Mouse (Mus musculus): ENCODE measurements around the gene Ctbp2.

The Ctbp2 gene

GRCm38 (mm10) chr7:133002271-133002670, 121.9 kb downstream of the Ctbp2 start:
- no peak for DNase-seq

DNA sequence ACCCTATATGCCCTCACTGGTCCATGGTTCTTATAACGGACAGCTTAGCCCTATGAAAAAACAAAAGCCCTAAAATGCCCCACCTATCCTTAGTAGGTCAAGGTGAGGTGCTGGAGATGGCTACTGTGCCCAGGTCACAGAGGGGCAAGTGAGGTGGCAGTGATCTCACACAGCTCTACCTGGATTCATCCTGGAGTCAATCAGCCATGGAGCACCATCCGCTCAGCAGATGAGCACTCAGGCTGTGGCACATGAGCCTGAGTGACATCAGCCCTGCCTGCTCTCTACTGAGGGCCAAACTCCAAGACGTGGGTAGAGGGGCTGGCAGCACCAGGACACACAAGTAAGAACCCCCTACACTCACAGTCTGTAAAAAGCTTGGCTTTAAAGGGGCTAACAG, 122.8 kb downstream of the Ctbp2 start:
- no peak for DNase-seq

DNA sequence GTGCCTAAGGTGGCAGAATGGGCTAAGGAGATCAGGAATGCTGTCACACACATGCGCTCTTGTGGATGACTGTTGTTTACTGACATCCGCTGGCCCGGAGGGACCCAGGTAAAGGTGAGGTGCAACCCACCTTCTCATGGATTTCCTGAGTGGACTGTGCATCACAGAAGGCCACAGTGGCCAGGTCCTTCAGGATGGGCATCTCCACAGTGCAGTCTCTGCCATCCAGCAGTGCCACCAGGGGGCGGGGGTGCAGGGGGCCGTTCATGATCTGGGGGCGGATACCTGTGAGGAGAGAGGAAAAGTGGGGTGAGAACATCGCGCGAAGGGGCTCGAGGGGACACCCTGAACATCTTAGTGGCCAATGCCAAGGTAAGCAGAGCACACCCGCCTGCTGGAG, 125.1 kb downstream of the Ctbp2 start:
- DNase-seq, result no peak

- no peak for DNase-seq
Measured at GRCm38 (mm10) chr7:132998639-132999038, 125.5 kb downstream of the Ctbp2 start.

GRCm38 (mm10) chr7:132996391-132996790, 127.8 kb downstream of the Ctbp2 start:
- DNase-seq, result no peak

- no peak for DNase-seq
Measured at GRCm38 (mm10) chr7:132994628-132995191, 129.4 kb downstream of the Ctbp2 start.

GRCm38 (mm10) chr7:132994120-132994519, 130.0 kb downstream of the Ctbp2 start:
- DNase-seq, result no peak

DNA sequence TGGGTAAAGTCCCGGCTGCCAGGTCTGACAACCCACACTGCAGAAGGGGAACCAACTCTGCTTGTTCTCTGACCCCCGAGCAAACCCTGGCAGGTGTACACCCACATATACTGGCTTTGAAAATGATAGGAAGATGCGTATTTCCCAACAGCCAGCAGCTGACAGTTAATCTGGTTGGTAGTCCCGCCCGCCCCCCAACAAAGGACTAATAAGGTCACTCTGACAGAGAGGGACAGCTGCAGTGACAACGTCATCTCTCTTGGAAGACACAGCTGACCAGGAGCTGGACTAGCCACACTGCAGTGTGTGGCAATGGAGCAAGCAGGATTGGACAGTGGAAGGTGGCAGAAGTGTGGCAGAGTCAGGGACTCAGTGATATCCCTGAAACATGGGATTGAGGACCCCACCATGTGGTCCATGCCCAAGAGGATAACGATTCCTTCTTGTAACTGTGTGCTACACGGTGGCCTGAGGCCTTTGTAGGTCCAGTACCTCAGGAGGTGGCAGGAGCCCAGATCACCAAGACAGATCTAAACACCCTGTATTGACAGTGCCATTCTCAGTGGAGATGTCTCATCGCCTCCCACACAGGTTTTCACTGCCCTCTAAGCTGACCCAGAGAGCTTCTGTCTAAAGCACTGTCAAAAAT, 131.1 kb downstream of the Ctbp2 start:
- DNase-seq, result no peak

DNA sequence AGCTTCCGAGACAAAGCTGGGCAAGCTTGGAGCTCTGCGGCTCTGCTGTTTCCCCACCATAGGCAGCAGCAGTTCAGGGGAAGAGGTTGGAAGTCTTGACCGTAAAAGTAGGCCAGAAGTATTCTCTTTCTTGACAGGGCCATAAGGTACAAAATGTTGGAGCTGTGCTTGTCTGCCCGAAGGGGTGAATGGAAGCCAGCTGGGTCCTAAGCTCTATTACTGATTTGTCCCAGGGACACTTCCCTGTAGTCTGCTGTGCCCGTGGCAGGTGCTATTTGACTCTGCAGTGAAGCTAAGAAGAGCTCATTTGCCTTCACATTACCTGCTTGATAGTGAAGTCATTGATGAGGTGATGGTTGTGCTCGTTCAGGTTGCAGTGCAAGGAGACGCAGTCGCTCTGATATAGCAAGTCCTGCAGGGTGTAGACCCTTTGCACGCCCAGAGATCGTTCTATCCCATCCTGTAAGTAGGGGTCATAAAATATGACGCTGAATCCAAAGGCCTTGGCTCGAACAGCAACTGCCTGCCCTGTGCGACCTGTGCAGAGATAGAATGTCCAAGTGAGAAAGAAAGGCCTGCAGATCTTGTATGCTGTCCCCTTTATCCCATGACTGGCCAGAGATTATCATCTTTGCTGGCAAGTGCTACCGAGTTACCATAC, 132.8 kb downstream of the Ctbp2 start:
- DNase-seq, result no peak

DNA sequence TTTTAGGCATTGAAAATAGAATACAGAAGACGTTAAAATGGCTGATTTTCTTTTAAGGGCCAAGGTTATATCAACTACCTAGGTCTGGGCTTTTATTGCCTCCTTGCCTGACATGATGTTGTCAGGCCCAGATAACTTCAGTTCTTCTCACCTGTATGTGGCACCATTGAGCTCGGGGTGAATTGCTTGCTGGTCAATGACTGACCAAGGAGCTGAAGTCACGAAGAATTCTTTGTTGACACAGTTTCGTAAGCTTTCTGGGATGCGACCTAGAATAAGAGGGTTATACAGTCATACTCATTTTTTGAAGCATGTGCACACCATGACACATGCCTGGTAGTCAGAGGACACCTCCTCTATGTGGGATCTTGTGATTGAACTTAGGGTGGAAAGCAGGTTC, 134.3 kb downstream of the Ctbp2 start:
- DNase-seq, result no peak

DNA sequence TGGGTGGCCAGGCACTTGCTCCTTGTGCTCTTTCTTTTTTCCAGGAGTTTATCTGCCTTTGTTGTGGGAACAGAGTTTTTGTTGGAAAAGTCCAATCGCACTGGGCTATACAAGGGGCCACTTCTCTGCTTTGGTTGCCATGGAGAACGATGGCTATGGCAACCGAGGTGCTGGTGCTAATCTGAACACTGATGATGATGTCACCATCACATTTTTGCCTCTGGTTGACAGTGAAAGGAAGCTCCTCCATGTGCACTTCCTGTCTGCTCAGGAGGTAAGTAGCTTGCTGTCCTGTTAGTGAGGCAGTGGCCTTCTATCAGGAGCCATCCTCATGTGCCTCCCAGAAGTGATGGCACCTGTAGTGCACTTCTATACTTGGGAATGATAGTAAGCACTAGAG, 141.5 kb downstream of the Ctbp2 start:
- DNase-seq, result no peak

GRCm38 (mm10) chr7:132977981-132978380, 146.2 kb downstream of the Ctbp2 start:
- DNase-seq, result no peak

GRCm38 (mm10) chr7:132976079-132976478, 148.1 kb downstream of the Ctbp2 start:
- no peak for DNase-seq

DNA sequence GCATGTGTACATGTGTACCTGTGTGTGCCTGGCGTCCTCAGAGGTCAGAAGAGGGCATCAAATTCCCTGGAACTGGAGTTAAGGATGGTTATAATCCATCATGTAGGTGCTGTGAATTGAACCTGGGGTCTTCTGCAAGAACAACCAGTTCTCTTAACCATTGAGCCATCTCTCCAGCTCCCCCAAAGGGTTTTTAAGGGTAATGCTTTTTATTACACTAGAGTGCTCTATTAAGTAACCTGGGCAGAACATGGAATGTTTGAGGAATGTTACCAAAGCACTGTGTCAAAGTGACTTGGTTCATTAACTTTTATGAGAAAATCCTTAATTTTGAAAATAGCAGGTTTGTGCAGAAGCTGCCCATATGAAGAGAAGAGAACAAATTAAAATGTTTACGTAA, 152.1 kb downstream of the Ctbp2 start:
- DNase-seq, result no peak

GRCm38 (mm10) chr7:132965707-132966106, 158.4 kb downstream of the Ctbp2 start:
- no peak for DNase-seq

DNA sequence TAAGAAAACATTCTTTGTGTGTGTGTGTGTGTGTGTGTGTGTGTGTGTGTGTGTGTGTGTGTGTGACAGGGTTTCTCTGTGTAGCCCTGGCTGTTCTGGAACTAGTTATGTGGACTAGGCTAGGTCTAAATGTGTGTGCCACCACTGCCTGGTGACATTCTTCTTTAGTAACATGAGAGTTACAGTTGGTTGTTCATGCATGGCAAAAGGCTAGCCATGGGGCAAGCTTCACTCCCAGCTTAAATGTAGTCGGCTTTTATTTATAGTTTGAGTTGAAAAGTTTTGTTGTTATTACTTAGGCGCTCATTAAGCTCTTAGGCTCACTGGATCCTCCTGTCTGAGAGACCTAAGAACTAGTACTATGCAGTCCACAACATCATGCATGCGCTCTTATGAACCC, 159.8 kb downstream of the Ctbp2 start:
- DNase-seq, result no peak

GRCm38 (mm10) chr7:132950613-132951012, 173.5 kb downstream of the Ctbp2 start:
- DNase-seq, result no peak

DNA sequence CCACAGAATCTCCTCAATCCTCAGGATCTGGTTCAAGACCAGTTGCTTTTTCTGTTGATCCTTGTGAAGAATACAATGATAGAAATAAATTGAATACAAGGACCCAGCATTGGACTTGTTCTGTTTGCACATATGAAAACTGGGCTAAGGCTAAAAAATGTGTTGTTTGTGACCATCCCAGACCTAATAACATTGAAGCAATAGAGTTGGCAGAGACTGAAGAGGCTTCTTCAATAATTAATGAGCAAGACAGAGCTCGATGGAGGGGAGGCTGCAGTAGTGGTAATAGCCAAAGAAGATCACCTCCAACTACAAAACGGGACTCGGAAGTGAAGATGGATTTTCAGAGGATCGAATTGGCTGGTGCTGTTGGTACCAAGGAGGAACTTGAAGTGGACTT, 174.2 kb downstream of the Ctbp2 start:
- DNase-seq, result no peak

- DNase-seq, result no peak
Measured at GRCm38 (mm10) chr7:132940569-132940968, 183.6 kb downstream of the Ctbp2 start.

GRCm38 (mm10) chr7:132939118-132939517, 185.0 kb downstream of the Ctbp2 start:
- no peak for DNase-seq

All from right cerebral cortex, postnatal 14 days (tissue).